In the genomic region with DNA sequence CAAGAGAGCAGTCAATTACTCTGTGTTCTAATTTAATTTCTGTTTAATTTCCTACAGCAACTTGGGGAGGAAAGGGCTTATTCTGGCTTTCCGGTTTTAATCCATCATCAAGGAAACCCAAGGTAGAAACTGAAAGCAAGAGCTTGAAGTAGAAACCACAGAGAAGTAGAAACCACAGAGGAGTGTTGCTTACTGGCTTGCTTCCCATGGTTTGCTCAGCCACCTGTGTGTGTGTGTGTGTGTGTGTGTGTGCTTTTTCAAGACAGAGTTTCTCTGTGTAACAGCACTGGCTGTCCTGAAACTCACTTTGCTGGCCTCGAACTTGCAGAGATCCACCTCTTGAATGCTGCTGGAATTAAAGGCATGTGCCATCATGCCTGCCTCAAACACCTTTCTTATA, we compare ENCODE assay signal across 14 mouse cellular contexts. TPM values are rescaled to one million over a fixed set of nuclear protein-coding genes. Genes with fewer than 3 reads are reported as not detected.
DNase-seq lines count a peak whose midpoint lies in the region; ATAC-seq and TF ChIP-seq lines count a peak whose summit lies in the region.
"Had no signal": no experiment of that assay in that cellular context is flagged by ENCODE, and none has a peak within 500 bp of the region (broad histone marks: within the 10 kb centered on the region; RNA-seq: fewer than 3 reads in every experiment).

No protein-coding gene starts in this region.

- no peaks in the 10 kb centered on the region for H3K9me3 ChIP-seq in liver, embryonic 12.5 days (replicated peaks)
- H3K9me3 ChIP-seq: heart, embryonic 15.5 days had no signal

- H3K4me3 ChIP-seq in liver, embryonic 12.5 days, result no peak overlapping the region
- no peak overlapping the region for H3K4me3 ChIP-seq in layer of hippocampus, adult 2 months
- H3K4me3 ChIP-seq: heart, embryonic 15.5 days had no signal

- DNase-seq in lung, postnatal 36 days, result peak; percentile 71
- no peak for DNase-seq in lung, postnatal 14 days
- peak; percentile 55 to 70 for DNase-seq in CD8-positive naive resting alpha-beta T cell, adult 2 months (ENCODE audit: low read depth in 2 of 2, low spot score in 2 of 2)
- DNase-seq in thymus, postnatal 14 days, result peak; percentile 79
- DNase-seq in heart, postnatal 25 days (ENCODE audit: low spot score), result no peak
- DNase-seq in layer of hippocampus, adult 2 months (ENCODE audit: low spot score in 2 of 2), result no peak
- DNase-seq: adrenal gland, postnatal 14 days; cerebellum, postnatal 10 days; layer of hippocampus, adult 9-11 months had no signal

- intact Hi-C loops in heart, postnatal 25 days (cut with DNase I), result no loop called here

- TF ChIP-seq CTCF in layer of hippocampus, adult 2 months (conservative IDR thresholded peaks at IDR 0.05), result no peak

- ATAC-seq in megakaryocyte progenitor cell, adult 5-6 weeks (replicated peaks; ENCODE audit: poor library complexity), result peak; percentile 56
- no peak for ATAC-seq in liver, embryonic 12.5 days
- ATAC-seq: hindbrain, embryonic 16.5 days had no signal

- no peak overlapping the region for H3K4me2 ChIP-seq in liver, embryonic 12.5 days
- H3K4me2 ChIP-seq: heart, embryonic 15.5 days; liver, embryonic 11.5 days had no signal

- WGBS in liver, embryonic 12.5 days (ENCODE audit: insufficient replicate concordance), result 58% methylated on average over 2 of the region's 2 CpGs

- H3K4me1 ChIP-seq in liver, embryonic 12.5 days, result no peaks in the 10 kb centered on the region; the same call in 1 of the 2 replicates

- no peak overlapping the region for H3K27ac ChIP-seq in liver, embryonic 12.5 days
- no peak overlapping the region for H3K27ac ChIP-seq in layer of hippocampus, adult 2 months
- H3K27ac ChIP-seq: heart, embryonic 15.5 days had no signal

- no peak overlapping the region for H3K9ac ChIP-seq in liver, embryonic 12.5 days
- H3K9ac ChIP-seq: heart, embryonic 15.5 days had no signal

- no peaks in the 10 kb centered on the region for H3K36me3 ChIP-seq in liver, embryonic 12.5 days
- H3K36me3 ChIP-seq: heart, embryonic 15.5 days had no signal

- H3K27me3 ChIP-seq in liver, embryonic 12.5 days (replicated peaks), result peaks cover 53% of the 10 kb centered on the region
- H3K27me3 ChIP-seq: heart, embryonic 15.5 days had no signal

RNA-seq across cellular contexts. Expression of gene Dzip1, which starts 4.5 kb away (rescaled TPM):
- total RNA-seq in megakaryocyte progenitor cell, adult 5-6 weeks (2015), result 0.46 and 0.49 TPM in 2 replicates
- total RNA-seq in megakaryocyte progenitor cell, adult 5-6 weeks (2017), result 0.03 and 0.92 TPM in 2 replicates
- polyA plus RNA-seq in liver, embryonic 12.5 days (2016; fragmentation: Nextera tagmentation; extraction: Ambion mirVana), result 3.0 and 3.4 TPM in 2 replicates
- total RNA-seq in heart, postnatal 25 days (2021), result 1 to 10 TPM; 2.2 to 2.3 TPM
- total RNA-seq in layer of hippocampus, adult 2 months (2021), result 100 to 1,000 TPM; 119 to 128 TPM

RNA-seq across cellular contexts. Expression of gene Dnajc3, which starts 8.0 kb away (rescaled TPM):
- 69.2 and 72.5 TPM in 2 replicates for total RNA-seq in megakaryocyte progenitor cell, adult 5-6 weeks (2015)
- 116 and 124 TPM in 2 replicates for total RNA-seq in megakaryocyte progenitor cell, adult 5-6 weeks (2017)
- polyA plus RNA-seq in liver, embryonic 12.5 days (2016; fragmentation: Nextera tagmentation; extraction: Ambion mirVana), result 36.8 and 37.7 TPM in 2 replicates
- total RNA-seq in heart, postnatal 25 days (2021), result 10 to 100 TPM; 28.8 to 33.1 TPM
- 10 to 100 TPM; 34.7 to 37.3 TPM for total RNA-seq in layer of hippocampus, adult 2 months (2021)

Comparison
In these comparisons a context has a peak if more than half of its experiments do, and no peak if none do; other contexts are left out.
1. DNase-seq: peak in lung, postnatal 36 days (single experiment), CD8-positive naive resting alpha-beta T cell, adult 2 months (2 of 2) and thymus, postnatal 14 days (single experiment); none in lung, postnatal 14 days (single experiment), heart, postnatal 25 days (single experiment) and layer of hippocampus, adult 2 months (0 of 2).
2. RNA of gene Dzip1, which starts 4.5 kb away (total RNA-seq): 119 to 128 TPM in layer of hippocampus, adult 2 months; 2.2 to 2.3 TPM in heart, postnatal 25 days and 0.03 to 0.92 TPM in megakaryocyte progenitor cell, adult 5-6 weeks; every median in the first group is over 10 times any median in the second.